23 mouse cellular contexts compared by ENCODE assay signal in genomic region chr14:31345367-31345766, GRCm38 (mm10). TPM values are rescaled to one million over a fixed set of nuclear protein-coding genes. Genes with fewer than 3 reads are reported as not detected.
"Had no signal": no experiment of that assay in that cellular context is flagged by ENCODE, and none has a peak within 500 bp of the region (broad histone marks: within the 10 kb centered on the region; RNA-seq: fewer than 3 reads in every experiment).

No protein-coding gene starts in this region.

- ATAC-seq: midbrain, embryonic 13.5 days; midbrain, embryonic 16.5 days had no signal

- H3K27ac ChIP-seq: kidney, embryonic 15.5 days; limb, embryonic 12.5 days; limb, embryonic 15.5 days; midbrain, embryonic 10.5 days; midbrain, embryonic 13.5 days; neural tube, embryonic 13.5 days had no signal

- DNase-seq: kidney, adult 11 months; kidney, adult 8-10 months; kidney, postnatal 10 days; kidney, postnatal 36 days; left cerebral cortex, postnatal 4 days; lung, adult 2 months; lung, postnatal 14 days; lung, postnatal 4 days; retina, postnatal 1 day; right cerebral cortex, postnatal 25 days; spleen, adult 18-20 months; thymus, adult 18-20 months; thymus, postnatal 14 days; thymus, postnatal 4 days had no signal

- H3K27me3 ChIP-seq: kidney, embryonic 15.5 days; limb, embryonic 12.5 days; limb, embryonic 15.5 days; midbrain, embryonic 13.5 days; neural tube, embryonic 13.5 days had no signal

- H3K4me1 ChIP-seq: kidney, embryonic 15.5 days; limb, embryonic 12.5 days; limb, embryonic 15.5 days; midbrain, embryonic 10.5 days; midbrain, embryonic 13.5 days; neural tube, embryonic 13.5 days had no signal

- H3K4me3 ChIP-seq: kidney, embryonic 15.5 days; limb, embryonic 12.5 days; limb, embryonic 15.5 days; midbrain, embryonic 10.5 days; midbrain, embryonic 13.5 days; myocyte; neural tube, embryonic 13.5 days had no signal

- H3K4me2 ChIP-seq: kidney, embryonic 15.5 days; limb, embryonic 12.5 days; limb, embryonic 15.5 days; midbrain, embryonic 13.5 days; neural tube, embryonic 13.5 days had no signal

- H3K9me3 ChIP-seq: kidney, embryonic 15.5 days; limb, embryonic 12.5 days; limb, embryonic 15.5 days; midbrain, embryonic 10.5 days; midbrain, embryonic 13.5 days; neural tube, embryonic 13.5 days had no signal

- H3K9ac ChIP-seq: kidney, embryonic 15.5 days; limb, embryonic 12.5 days; limb, embryonic 15.5 days; midbrain, embryonic 13.5 days; neural tube, embryonic 13.5 days had no signal

RNA-seq across cellular contexts. Expression of gene Dnah1, which starts 21.7 kb away (rescaled TPM):
- total RNA-seq: monocyte, adult 5-6 weeks had no signal
